Mouse (Mus musculus) intestine, embryonic 16.5 days (tissue): ENCODE measurements around the gene Ier3. TPM values are rescaled to one million over a fixed set of nuclear protein-coding genes. Genes with fewer than 3 reads are reported as not detected.

Source experiments
- ATAC-seq: fragments of 200-750 bp; cut with Nextera tagmentation; 2 replicates; pipeline ENCODE4 v1.8.0; 2017; ENCODE audit warnings: moderate TSS enrichment, moderate library complexity
- H3K27ac ChIP-seq: fragments of 300-500 bp; sonication (generic); 2 replicates; pipeline ENCODE4 v1.5.1; 2014; ENCODE audit warnings: mild to moderate bottlenecking, low read length
- H3K27me3 ChIP-seq: fragments of 300-500 bp; sonication (generic); replicated peaks from 2 replicates; pipeline ENCODE4 v1.6.1; 2014; ENCODE audit warnings: low read length, control low read depth, mixed read lengths; ENCODE audit not compliant: control insufficient read depth, insufficient read depth
- H3K36me3 ChIP-seq: fragments of 300-500 bp; sonication (generic); 2 replicates; pipeline ENCODE4 v1.6.1; 2014; ENCODE audit warnings: low read length, control low read depth; ENCODE audit not compliant: control insufficient read depth, insufficient read depth
- H3K4me1 ChIP-seq: fragments of 300-500 bp; sonication (generic); 2 replicates; pipeline ENCODE4 v1.6.1; 2014; ENCODE audit warnings: low read length, control low read depth, mixed read lengths; ENCODE audit not compliant: control insufficient read depth, insufficient read depth
- H3K4me2 ChIP-seq: fragments of 300-500 bp; sonication (generic); 2 replicates; pipeline ENCODE4 v1.6.1; 2014; ENCODE audit warnings: low read depth, low read length, control low read depth
- H3K4me3 ChIP-seq: fragments of 300-500 bp; sonication (generic); 2 replicates; pipeline ENCODE4 v1.5.1; 2014; ENCODE audit warnings: mild to moderate bottlenecking, low read length
- H3K9ac ChIP-seq: fragments of 300-500 bp; sonication (generic); 2 replicates; pipeline ENCODE4 v1.6.1; 2014; ENCODE audit warnings: low read depth, low read length
- H3K9me3 ChIP-seq: fragments of 300-500 bp; sonication (generic); 2 replicates; pipeline ENCODE4 v1.6.1; 2016; ENCODE audit warnings: low read length, control low read depth; ENCODE audit not compliant: control insufficient read depth
- WGBS: fragments of 180-500 bp; shearing (Covaris S2); extraction: QIAGEN DNeasy Blood & Tissue Kit; methylation state at CpG from one replicate; pipeline ENCODE4 v1.1.7; 2014; 5-methylcytosine and 5-hydroxymethylcytosine counted together
- polyA plus RNA-seq: library from polyadenylated mRNA; unstranded; fragments of >200 nt; fragmentation: Nextera tagmentation; extraction: Ambion mirVana; gene quantifications from 2 replicates; pipeline ENCODE4 v1.2.1, GENCODE M21; 2015

Gene Ier3
- polyA plus RNA-seq, 1 experiment from 2014 or later: 16.0 TPM

- Histone ChIP-seq H3K27me3 (no peaks in the 10 kb centered on the region), H3K36me3 (no peaks in the 10 kb centered on the region), H3K27ac (peak overlapping the region; percentile 65), H3K4me2 (0 out of 2 replicates have a peak overlapping the region, but pooled peaks have one; percentile 6), H3K4me1 (peaks cover 42% of the 10 kb centered on the region), H3K9ac (no peak overlapping the region), H3K4me3 (no peak overlapping the region), H3K9me3 (no peaks in the 10 kb centered on the region)
- peak; percentile 56 for ATAC-seq
- WGBS: 43% methylated on average over 7 of the region's 7 CpGs
These were observed 5.6 kb upstream of the Ier3 start for GRCm38 (mm10) chr17:35815836-35816235.

- Histone ChIP-seq H3K27ac (no peak overlapping the region; the same call in 1 of the 2 replicates), H3K36me3 (no peaks in the 10 kb centered on the region), H3K27me3 (no peaks in the 10 kb centered on the region), H3K9ac (no peak overlapping the region), H3K4me1 (peaks cover 44% of the 10 kb centered on the region), H3K9me3 (no peaks in the 10 kb centered on the region), H3K4me2 (no peak overlapping the region), H3K4me3 (no peak overlapping the region)
- WGBS: 45% methylated on average over 8 of the region's 14 CpGs
- ATAC-seq: no peak
These were observed 4.8 kb upstream of the Ier3 start for GRCm38 (mm10) chr17:35816686-35817085.

- peaks cover 44% of the 10 kb centered on the region for H3K4me1 ChIP-seq
- H3K27me3 ChIP-seq: no peaks in the 10 kb centered on the region
- no peak for ATAC-seq
- no peak overlapping the region for H3K27ac ChIP-seq
- no peaks in the 10 kb centered on the region for H3K9me3 ChIP-seq
- H3K4me2 ChIP-seq: no peak overlapping the region
- no peak overlapping the region for H3K9ac ChIP-seq
- no peak overlapping the region for H3K4me3 ChIP-seq
- no peaks in the 10 kb centered on the region for H3K36me3 ChIP-seq
- 64% methylated on average over 10 of the region's 10 CpGs for WGBS
These were observed 4.3 kb upstream of the Ier3 start for GRCm38 (mm10) chr17:35817226-35817625.

- peaks cover 39% of the 10 kb centered on the region for H3K4me1 ChIP-seq
- no peak for ATAC-seq
- H3K4me3 ChIP-seq: no peak overlapping the region
- no peaks in the 10 kb centered on the region for H3K36me3 ChIP-seq
- no peak overlapping the region for H3K9ac ChIP-seq
- no peaks in the 10 kb centered on the region for H3K27me3 ChIP-seq
- no peaks in the 10 kb centered on the region for H3K9me3 ChIP-seq
- 76% methylated on average over 5 of the region's 5 CpGs for WGBS
- H3K4me2 ChIP-seq: no peak overlapping the region
- no peak overlapping the region for H3K27ac ChIP-seq
These were observed 1.4 kb upstream of the Ier3 start for GRCm38 (mm10) chr17:35820111-35820510.

- 5% methylated on average over 11 of the region's 11 CpGs for WGBS
- H3K4me2 ChIP-seq: peak overlapping the region; percentile 83
- 0 out of 2 replicates have a peak, but pooled peaks cover 4% of the 10 kb centered on the region for H3K36me3 ChIP-seq
- no peaks in the 10 kb centered on the region for H3K27me3 ChIP-seq
- peaks cover 18% of the 10 kb centered on the region for H3K4me1 ChIP-seq
- H3K27ac ChIP-seq: peak overlapping the region; percentile 87
- peak; percentile 7 for ATAC-seq
- H3K9me3 ChIP-seq: no peaks in the 10 kb centered on the region
- peak overlapping the region; percentile 84 for H3K9ac ChIP-seq
- H3K4me3 ChIP-seq: peak overlapping the region; percentile 77
These were observed 1.1 kb downstream of the Ier3 start for GRCm38 (mm10) chr17:35822564-35822963.

- Histone ChIP-seq H3K27ac (peak within 1 kb of the TSS; percentile 87), H3K4me3 (peak within 1 kb of the TSS; percentile 77), H3K4me2 (peak within 1 kb of the TSS; percentile 83), H3K9ac (peak within 1 kb of the TSS; percentile 84), H3K27me3 (no peaks in the 10 kb centered on the region), H3K4me1 (peaks cover 18% of the 10 kb centered on the region), H3K36me3 (0 out of 2 replicates have a peak, but pooled peaks cover 7% of the 10 kb centered on the region), H3K9me3 (no peaks in the 10 kb centered on the region)
- WGBS: 1% methylated on average over 46 of the region's 47 CpGs
- peak; percentile 85 for ATAC-seq
These were observed 1.8 kb downstream of the Ier3 start, which contains the start of gene Flot1 for GRCm38 (mm10) chr17:35822964-35823937. Gene Flot1 (plus strand): TSS chr17:35823230.

GRCm38 (mm10) chr17:35824402-35824801 is 2.9 kb downstream of the Ier3 start:
- no peak for ATAC-seq
- Histone ChIP-seq H3K27me3 (no peaks in the 10 kb centered on the region), H3K36me3 (0 out of 2 replicates have a peak, but pooled peaks cover 7% of the 10 kb centered on the region), H3K4me3 (no peak overlapping the region), H3K27ac (peak overlapping the region; percentile 87; the same call in 1 of the 2 replicates), H3K9ac (peak overlapping the region; percentile 84; the same call in 1 of the 2 replicates), H3K9me3 (no peaks in the 10 kb centered on the region), H3K4me2 (no peak overlapping the region), H3K4me1 (peaks cover 18% of the 10 kb centered on the region)
- 63% methylated on average over 7 of the region's 7 CpGs for WGBS

- H3K27me3 ChIP-seq: no peaks in the 10 kb centered on the region
- H3K4me1 ChIP-seq: peaks cover 26% of the 10 kb centered on the region
- 86% methylated on average over 13 of the region's 13 CpGs for WGBS
These were observed 3.8 kb downstream of the Ier3 start for GRCm38 (mm10) chr17:35825109-35825850.

GRCm38 (mm10) chr17:35829737-35830136 is 8.3 kb downstream of the Ier3 start:
- H3K4me1 ChIP-seq: peaks cover 24% of the 10 kb centered on the region
- WGBS: 3% methylated on average over 21 of the region's 21 CpGs
- peak overlapping the region; percentile 51 for H3K27ac ChIP-seq
- H3K27me3 ChIP-seq: no peaks in the 10 kb centered on the region
- ATAC-seq: peak; percentile 85
- peak overlapping the region; percentile 52; the same call in 1 of the 2 replicates for H3K9ac ChIP-seq
- H3K9me3 ChIP-seq: no peaks in the 10 kb centered on the region
- H3K4me2 ChIP-seq: peak overlapping the region; percentile 33
- H3K4me3 ChIP-seq: peak overlapping the region; percentile 11; the same call in 1 of the 2 replicates
- peaks cover 27% of the 10 kb centered on the region for H3K36me3 ChIP-seq

More at GRCm38 (mm10) chr17:35825109-35825850, 3.8 kb downstream of the Ier3 start:
- Histone ChIP-seq H3K9me3 (no peaks in the 10 kb centered on the region), H3K27ac (no peak overlapping the region), H3K36me3 (0 out of 2 replicates have a peak, but pooled peaks cover 7% of the 10 kb centered on the region), H3K4me3 (no peak overlapping the region), H3K9ac (no peak overlapping the region), H3K4me2 (no peak overlapping the region)
- no peak for ATAC-seq
